Mouse (Mus musculus): Measurements from ENCODE around the gene Samd15. TPM values are rescaled to one million over a fixed set of nuclear protein-coding genes. Genes with fewer than 3 reads are reported as not detected.
"Not testable (repeated sequence)": the region's sequence is repeated elsewhere in the genome, so short reads cannot be mapped to it uniquely, and the experiment has no call there.

Gene Samd15
- 1 to 10 TPM; 1.0 to 2.2 (median 1.7) TPM for total RNA-seq (2022)

DNA sequence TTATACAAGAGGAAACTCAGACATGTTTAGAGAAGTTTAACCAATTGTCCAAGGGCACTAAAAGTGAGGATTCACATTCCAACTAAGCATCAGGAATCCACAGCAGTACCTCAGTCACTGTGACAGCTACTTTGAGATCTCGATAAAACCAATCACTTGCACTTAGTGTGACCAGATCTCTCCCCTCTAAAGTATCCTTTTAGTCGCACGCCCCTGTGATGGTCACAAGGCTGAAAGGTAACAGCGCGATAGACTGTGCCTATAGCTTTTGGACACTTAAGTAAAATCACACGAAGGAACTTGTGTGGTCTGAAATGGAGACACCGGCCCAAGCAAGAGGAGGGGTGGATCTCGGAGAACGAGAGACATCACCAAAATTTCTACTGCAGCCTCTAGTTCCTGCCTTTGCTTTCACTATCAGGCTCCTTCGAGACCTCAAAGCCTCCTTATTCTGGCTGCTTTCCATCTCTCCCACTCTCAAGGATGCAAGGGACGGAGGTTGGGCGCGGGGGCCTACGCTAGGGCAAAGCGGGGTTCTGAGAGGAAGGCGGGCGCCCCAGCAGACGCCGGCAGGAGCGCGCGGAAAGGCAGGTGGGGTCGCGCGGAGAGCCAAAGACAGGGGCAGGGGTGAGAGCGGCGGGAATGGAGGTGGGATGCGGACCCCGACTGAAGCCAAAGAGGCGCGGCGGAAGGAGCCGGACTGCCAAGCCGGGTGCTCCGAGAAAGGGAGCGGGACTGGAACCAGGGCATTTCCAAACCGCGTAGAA is at the start of gene Samd15:
Gene Samd15, plus strand, starts transcription at position 518 of the 767 bp plus-strand sequence.
- DNase-seq, result peak; percentile 36

DNA sequence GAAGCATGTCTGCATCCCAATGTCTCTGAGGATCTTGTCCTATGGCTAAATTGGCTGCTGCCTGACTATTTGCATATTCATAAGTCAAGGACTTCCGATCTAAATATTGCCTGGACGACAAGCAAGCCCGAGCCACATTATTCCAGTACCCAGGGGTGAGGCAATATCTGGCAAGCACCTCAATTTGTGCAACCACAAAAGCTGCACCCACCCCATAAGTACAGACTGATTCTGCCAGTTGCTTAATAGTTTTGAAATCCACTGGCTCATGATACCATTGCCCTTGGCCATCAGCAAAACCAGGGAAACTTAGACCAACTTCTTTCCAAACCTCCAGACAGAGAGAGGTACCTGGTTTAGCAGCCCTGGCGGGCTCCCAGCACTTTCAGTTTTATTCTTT is 45.1 kb upstream of the Samd15 start:
- peak; percentile 72 for DNase-seq

DNA sequence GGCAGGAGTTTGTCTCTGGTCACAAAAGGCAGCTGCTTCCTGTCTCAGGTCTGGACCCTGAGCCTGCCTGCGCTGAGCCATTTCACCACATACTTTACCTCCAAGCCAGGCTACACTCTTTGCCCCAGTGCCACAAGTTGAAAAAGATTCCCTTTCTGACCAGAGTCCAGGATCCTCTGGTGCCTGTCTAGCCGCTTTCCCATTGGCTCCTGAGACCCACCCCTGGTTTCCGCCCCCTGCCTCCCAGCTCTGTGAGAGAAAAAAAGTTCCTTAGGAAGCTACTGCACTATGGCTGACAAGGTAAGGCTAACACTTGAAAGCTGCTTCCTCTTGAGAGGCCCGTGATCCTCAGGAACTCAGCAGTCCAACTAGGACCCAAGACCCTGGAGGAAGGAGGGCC is 42.2 kb upstream of the Samd15 start:
- no peak for DNase-seq

DNA sequence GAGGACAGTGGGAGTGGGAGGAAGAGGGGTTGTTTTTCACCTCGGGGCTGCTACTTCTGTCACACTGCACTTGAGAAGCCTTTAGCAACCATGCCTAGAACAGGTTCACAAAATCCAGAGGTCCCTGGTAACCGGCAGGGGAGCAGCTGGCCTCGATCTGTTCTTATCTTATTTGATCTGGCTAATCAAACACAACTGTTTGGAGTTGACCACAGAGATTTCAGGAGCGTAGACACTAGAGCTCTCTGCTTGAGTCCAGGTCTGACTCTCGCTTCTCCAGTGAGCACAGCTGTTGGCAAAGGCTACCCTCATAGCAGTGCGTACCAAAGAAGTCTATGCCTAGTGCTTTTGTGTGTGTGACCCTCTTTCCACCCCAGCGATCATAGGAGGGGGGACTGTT is 41.4 kb upstream of the Samd15 start:
- DNase-seq, result no peak

DNA sequence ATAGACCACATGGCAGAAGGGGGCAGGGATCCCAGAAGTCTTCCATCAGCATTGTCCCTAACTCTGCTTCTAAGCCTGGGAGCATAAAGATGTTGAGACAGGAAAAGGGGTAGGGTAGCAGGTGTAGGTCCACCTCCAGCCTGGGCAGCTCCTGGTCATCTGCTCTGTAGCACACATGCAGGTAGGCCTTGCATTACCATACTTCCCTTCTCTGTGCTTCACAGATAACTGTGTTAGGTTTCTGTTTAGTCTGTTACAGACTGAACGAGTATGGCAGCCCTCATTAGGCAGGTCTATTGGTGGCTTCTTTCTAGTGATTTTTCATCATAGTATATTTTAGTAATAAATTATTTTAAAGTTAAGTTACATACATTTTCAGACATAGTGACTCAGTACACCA is 39.2 kb upstream of the Samd15 start:
- no peak for DNase-seq

DNA sequence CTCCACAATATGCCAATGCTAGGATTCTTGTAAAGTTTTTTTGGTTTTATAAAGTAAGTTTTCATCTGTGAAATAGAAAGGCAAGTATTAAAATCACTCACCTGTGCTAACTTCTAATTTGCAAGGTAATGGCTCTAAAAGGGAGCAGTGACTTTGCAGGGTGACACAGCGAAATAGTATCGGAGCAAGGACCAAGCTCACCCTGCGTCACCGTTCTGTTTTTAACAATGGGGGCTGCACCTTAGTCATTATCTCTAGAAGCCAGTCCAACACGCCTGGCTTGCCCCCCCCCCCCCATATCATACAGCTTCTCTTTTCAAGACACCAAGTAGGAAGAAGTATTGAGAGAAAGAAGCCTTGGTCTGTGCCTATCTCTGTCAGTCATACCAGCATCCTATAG is 38.7 kb upstream of the Samd15 start:
- no peak for DNase-seq

DNA sequence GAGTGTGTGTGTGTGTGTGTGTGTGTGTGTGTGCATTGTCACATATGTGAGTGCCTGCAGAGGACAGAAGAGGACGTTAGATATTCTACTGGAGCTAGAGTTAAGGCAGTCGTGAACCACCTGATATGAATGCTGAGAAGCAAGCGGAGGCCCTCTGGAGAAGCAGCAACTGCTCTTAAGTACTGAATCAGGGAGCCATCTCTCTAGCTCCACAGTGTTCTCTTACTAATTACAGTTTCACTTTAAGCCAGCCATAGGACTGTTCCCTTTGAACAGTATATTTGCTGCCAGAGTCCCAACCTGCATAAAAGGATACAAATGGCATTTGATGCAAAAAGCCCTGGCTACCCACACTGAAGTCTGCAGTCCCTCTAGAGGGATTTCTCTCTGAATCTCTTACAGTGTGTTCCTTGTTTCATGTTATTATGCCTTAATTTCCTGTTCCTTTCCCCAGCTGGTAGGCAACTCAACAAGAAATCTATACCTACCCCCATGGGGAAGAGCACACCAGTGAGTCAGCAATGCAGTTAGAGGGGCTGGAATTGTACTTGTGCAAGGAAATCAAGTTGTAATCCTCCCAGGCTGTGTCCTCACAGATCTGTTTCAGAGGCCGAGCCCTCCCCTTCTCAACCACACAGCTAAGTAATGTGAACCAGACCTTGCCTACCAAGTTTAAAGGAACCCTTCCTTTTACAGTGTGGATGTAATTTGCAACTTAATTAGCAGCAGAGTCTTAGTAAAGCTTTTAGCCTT is 24.2 kb upstream of the Samd15 start:
- no peak for DNase-seq

DNA sequence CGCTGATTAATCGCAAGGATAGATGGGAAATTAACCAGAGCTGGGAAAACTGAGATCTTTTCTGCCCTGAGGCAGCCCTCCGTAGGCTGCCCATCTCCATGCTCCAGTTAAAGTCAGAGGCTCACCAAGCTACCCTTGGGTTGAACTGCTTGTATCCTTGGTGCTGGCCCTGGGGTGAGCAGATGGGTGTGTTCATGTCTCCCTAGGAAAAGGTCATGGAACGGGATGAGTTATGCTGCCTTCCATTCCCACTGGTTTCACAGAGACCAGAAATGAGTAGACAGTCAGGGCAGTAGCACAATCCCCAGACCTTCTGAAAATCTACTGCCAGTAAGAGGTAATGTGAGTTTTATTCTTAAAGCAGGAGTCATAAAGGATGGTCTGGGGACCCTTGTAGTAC is 21.9 kb upstream of the Samd15 start:
- DNase-seq, result peak; percentile 78

DNA sequence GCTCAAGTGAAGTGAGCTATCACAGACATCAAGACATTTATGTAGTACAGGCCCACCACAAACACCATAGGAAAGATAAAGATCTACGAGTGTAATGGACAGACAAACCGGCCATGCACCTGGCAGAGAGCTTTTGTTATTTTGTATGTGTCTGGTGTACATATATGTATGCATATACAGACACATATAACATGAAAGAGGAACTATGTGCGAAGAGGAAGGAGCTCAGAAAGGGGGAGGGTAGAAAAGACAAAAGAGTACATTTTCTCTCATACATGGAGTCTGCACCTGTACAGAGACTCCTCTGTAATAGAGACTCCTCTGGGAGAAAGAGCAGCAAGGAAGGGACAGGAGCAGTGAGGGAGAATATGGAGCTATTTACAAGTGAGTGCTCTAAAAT is 6.5 kb upstream of the Samd15 start:
- no peak for DNase-seq

DNA sequence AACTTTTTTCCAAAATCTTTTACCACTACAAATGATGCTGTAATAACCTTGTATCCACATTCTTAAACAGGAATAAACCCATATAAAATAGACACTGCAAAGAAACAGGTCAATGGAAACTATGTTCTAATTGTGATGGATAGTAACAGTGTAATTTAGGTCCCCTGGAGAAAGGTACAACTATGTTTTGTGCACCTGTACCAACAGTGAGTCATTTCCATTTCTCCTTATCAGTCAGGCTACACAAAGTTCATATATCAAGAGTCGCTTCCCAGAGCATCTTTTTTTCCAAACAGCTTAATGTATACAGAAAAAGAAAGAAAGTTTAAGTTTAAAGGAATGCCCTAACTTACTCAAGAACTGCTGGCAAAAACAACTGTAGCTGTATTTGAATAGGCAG is 4.5 kb upstream of the Samd15 start:
- DNase-seq, result no peak

DNA sequence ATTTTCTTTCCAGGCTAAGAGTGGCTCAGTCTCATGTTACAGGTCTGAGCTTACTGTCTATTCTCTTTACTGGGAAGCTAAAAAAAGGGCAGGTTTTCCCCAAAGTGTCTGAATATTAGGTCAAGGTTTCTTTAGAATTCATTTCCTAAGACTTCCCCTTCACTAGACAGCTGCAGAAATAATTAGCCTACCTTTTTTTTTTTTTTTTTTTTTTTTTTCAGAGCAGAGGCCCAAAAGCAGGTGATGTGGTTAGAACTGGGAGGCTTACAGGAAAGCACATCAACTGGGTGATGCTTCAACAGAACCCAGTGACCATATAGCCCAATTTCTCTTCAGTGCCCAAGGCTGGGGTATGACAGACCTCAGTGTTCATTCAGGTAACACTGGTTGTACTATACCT is 3.2 kb upstream of the Samd15 start:
- no peak for DNase-seq

DNA sequence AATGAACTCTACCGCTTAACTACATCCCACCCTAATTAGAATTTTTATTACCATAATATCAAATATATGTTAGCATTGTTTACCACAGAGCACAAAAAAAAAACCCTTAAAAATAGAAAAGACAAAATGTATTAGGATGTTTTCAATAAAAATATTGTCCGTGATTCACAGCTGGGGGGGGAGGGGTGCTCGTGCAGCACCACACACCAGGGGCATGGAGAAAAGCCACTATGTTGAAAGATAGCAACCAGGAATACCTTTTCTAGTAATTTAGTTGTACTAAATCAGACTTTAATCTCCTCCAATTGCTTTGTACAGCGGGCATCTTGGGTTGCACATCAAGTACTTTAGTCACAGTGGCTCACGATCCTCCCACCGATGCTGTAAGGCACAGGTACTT is 731 bp upstream of the Samd15 start:
- DNase-seq, result no peak

DNA sequence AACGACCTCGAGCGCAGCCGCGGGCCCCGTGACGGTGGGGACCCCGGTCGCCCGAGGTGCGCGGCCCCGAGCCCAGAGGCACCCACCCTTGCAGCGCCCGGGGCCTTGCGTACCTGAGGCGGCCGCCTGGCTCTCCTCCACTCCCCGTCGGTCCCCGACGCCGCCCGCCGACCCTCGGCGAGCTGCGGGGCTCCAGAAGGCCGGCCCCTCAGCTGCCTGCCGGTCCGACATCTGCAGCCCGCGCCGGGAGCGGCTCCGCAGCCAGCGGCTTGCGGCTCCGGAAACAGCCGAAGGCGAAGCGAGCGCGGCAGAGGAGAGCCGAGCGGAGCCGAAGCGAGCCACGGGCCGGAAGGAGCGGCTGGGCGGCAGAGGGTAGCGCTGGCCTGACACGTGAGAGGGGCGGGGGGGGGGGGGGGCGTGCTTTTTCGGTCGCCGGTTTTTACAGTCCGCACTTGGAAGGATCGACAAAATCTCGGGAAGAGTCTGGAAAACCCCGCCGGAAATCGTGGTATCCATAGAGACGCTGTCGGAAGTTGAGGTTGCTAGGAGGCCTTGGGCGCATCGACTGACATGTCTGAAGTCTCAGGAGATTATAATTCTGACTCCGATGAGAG is 557 bp downstream of the Samd15 start, which contains the start of gene Tmed8:
Gene Tmed8, minus strand, starts transcription at position 482 of the 614 bp plus-strand sequence.
- DNase-seq, result peak; percentile 74

DNA sequence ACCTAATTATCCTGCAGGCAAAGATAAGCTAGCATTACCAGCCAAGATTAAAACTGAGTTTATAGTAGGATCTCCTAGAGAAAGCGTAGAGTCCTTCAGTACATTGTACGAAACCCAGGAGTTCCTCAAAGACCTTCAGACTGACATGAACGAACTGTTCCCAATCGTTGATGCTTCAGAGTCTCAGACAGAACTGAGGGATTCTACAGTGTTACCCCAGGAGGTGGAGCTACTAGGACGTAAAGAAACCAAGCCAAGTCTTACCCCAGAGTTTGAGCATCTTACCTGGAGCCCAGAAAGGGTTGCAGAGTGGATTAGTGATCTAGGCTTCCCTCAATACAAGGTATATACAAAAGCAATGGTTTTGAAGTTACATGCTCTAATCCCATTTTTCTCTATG is 2.2 kb downstream of the Samd15 start:
- DNase-seq, result no peak

DNA sequence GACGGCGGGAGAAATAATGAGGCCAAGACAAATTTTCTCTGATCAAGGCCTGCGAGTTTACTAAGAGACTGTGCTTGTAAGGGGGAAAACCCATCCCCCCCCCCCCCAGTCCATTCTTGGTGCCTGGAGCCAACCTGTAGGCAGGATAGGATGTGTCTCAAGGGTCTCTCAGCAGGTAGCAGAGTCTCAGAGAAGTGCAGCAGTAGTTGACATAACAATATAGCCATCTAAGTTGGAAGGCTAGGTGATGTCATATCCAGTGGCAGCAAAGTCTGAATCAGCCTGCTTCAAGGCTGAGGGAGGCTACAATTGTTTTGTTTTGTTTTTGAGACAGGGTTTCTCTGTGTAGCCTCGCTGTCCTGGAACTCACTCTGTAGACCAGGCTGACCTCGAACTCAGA is 6.3 kb downstream of the Samd15 start:
- not testable (repeated sequence) for DNase-seq

DNA sequence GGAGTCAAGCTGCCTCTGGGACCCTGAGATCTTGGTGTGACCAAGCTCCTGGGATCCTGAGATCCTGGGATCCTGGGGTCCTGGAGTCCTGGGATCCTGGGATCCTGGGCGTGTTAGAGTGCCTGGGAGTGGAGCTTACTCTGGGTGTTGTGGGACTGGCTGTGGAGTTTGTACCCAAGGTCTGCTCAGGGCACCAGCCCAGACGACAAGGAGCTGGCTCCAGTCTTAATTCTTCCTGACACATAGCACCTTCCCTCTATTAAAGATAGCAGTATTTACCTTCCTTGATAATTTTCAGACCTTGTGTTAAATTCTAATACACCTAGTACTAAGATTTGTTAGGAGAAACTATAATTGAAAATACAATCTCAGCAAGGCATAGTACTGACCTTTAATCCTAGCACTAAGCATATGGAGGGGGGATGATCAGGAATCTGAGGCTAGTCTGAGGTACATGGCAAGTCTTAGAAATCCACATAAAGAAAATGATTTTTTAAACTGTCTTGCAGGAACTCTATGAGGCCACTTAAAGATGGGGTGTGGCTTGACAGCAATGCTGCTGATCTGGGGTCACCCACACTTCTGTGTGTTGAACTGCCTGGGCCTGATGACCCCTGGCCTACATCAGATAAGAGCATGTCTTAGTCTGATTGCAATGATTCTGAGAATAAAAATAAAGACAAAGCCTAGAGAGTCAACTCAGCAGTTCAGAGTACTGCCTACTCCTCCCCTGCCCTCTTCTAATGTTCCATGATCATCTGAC is 13.5 kb downstream of the Samd15 start:
- DNase-seq, result no peak

DNA sequence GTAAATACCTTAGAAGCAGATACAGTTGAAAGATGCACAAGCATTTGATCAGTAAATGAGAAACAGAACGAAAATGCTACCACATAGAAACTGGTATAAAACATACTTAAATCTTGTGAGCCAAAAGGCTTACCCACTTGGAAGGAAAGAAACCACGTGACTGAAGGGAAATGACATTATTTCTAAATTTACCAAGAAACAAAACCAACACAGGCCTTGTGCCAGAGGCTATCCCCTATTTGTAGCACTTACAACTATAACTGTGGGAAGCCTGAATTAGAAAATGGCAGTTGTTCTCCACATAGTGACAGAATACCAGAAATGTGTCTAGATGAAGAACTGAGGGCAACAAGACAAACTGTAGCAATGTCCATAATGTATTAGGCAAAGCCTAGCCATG is 16.5 kb downstream of the Samd15 start:
- no peak for DNase-seq

DNA sequence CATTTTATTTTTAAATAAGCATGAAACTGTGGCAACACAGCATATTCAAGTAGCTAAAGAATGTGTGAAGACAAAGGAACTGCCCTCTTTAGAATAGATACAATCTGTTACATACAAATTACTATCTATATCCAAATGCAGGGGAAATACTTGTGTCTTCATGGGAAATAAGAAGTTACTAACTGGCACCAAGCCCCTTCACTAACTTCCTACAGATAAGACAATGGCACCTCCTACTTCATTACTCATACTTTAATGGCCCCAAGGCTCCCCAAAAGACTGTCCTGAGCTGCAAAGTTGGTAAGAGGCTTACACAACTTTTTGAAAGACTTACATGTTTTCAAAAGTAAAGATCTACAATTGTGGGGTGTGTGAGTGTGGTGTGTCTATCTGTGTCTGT is 18.1 kb downstream of the Samd15 start:
- no peak for DNase-seq

DNA sequence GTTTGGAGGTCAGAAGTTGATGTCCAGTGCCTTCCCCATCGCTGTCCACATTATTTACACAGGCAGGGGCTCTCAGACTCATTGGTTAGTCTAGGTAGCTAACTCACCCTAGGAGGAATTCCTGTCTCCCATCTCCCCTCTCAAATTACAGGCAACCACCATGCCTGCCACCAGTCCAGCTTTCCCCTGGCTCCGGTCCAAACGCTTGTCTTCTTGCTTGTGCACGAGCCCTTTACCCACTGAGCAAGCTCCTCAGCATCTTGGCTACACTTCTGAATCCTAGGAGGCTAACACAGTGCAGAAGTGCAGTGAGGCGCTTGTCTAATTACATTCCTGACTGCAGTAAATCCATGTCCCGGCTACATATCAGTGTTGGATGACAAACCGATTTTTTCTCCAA is 19.8 kb downstream of the Samd15 start:
- no peak for DNase-seq

DNA sequence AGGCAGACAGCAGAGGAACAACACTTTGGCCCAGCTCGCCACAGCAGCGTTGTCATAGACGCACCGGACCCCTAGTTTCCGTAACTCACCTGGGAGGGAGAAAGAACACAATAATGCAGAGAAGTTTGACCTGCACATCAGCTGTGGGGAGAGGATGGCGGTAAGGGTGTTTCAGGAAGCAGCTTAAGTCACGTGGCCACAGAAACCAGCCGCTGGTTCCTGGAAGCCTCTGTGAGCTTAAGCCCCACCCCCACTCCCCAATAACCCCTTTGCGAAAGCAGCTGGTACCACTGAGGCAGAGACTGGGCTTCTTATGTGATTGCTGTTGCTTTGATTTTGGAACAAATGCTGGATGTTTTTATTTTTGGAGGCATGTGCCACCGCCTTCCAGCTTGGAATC is 25.4 kb downstream of the Samd15 start:
- no peak for DNase-seq

DNA sequence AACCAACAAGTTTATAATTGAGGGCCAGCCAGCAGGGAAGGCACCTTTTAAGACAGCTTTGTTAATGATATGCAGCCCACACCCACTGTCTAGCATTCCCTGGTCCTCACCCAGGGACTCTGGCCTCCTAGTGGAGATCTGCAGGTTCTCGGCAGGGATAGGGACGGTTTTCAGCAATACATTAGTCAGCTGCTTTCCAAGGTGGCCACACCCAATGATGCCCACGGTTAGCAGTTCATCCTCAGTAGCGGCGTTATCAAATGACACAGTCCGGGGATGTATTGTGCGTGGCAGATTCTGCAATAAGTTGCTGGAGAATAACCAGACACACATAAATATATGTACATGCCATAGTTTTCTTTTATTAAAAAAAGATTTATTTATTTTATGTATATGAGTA is 27.3 kb downstream of the Samd15 start:
- DNase-seq, result no peak

DNA sequence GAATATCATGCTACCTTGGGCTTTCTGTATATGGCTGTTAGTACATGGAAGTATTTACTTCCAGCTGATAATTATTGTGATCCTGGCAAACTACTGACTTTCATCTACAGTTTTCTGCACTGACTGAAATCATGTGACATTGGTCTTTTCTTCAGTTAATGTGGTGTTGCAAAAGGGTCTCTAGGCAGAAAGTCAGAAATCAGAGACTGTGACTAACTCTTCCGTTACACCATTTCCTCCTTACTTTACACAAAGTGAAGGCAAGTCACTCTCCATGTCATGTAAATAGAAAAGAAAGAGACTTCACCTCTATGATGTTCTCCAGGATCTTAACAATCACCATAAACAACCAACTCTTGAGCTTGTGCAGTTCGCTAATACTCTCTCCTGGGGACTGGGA is 30.1 kb downstream of the Samd15 start:
- no peak for DNase-seq

DNA sequence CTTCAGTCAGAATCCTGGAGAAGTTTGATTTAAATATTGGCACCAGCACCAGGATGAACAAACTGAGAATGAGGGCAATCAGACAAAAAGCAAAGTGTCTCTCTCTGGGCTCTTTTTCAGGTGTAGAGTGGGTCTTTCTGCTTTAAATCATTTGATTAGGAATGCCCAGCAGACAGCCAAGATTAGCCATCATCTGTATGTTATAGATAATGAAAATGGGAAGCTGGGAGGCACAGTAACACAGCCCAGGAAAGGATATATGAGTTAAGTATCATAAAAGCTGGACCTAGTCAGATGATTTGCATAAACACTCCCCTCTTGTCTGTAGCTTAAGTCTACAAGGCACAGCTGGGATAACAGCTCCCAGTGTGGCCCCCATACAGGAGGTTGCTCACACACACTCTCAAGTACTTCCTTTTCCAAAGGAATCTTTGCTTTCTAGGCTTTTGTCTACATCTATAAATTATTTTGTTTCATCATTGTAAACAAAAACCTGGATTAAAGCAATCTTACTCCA is 30.9 kb downstream of the Samd15 start:
- no peak for DNase-seq
